ENCODE assay signal across 8 mouse cellular contexts in genomic region chr12:73110431-73111111, GRCm38 (mm10). TPM values are rescaled to one million over a fixed set of nuclear protein-coding genes. Genes with fewer than 3 reads are reported as not detected.
DNase-seq lines count a peak whose midpoint lies in the region; ATAC-seq and TF ChIP-seq lines count a peak whose summit lies in the region.

No protein-coding gene starts in this region.

- TF ChIP-seq POLR2A in embryonic fibroblast, embryonic 13.5 days (IDR thresholded peaks at IDR 0.05; ENCODE audit: low read depth, low read length): peak; percentile 47; the same call in 1 of the 2 replicates

- H3K4me2 ChIP-seq in intestine, embryonic 15.5 days (replicated peaks): peak overlapping the region; percentile 99
- peak overlapping the region; percentile 97 for H3K4me2 ChIP-seq in lung, embryonic 14.5 days
- H3K4me2 ChIP-seq in stomach, embryonic 16.5 days (ENCODE audit: low read depth, low read length): peak overlapping the region; percentile 100

- H3K4me1 ChIP-seq in embryonic fibroblast, embryonic 13.5 days (ENCODE audit: control insufficient read depth, insufficient read depth, low read length): peaks cover 4% of the 10 kb centered on the region; the same call in 1 of the 2 replicates
- H3K4me1 ChIP-seq in intestine, embryonic 15.5 days (replicated peaks): peaks cover 23% of the 10 kb centered on the region
- H3K4me1 ChIP-seq in lung, embryonic 14.5 days (ENCODE audit: insufficient read depth): peaks cover 12% of the 10 kb centered on the region
- peaks cover 8% of the 10 kb centered on the region; the same call in 1 of the 2 replicates for H3K4me1 ChIP-seq in stomach, embryonic 16.5 days (ENCODE audit: control insufficient read depth, insufficient read depth, low read length)

- 4% methylated on average over 23 of the region's 23 CpGs for WGBS in intestine, embryonic 15.5 days
- WGBS in lung, embryonic 14.5 days: 3% methylated on average over 23 of the region's 23 CpGs
- 4% methylated on average over 23 of the region's 23 CpGs for WGBS in stomach, embryonic 16.5 days

- DNase-seq in cerebellum, postnatal 10 days: peak; percentile 7 to 8
- DNase-seq in cerebellum, adult 8-10 months: no peak
- peak; percentile 53 for DNase-seq in Muller cell, postnatal 12 days (ENCODE audit: inconsistent ontology term)
- peak; percentile 47 for DNase-seq in lung, embryonic 14.5 days
- no peak for DNase-seq in frontal cortex, postnatal 25 days (ENCODE audit: low spot score in 2 of 2)

- H3K27me3 ChIP-seq in intestine, embryonic 15.5 days (replicated peaks): peaks cover 8% of the 10 kb centered on the region; the same call in 1 of the 2 replicates
- no peaks in the 10 kb centered on the region for H3K27me3 ChIP-seq in lung, embryonic 14.5 days (ENCODE audit: insufficient read depth, low read length)
- H3K27me3 ChIP-seq in stomach, embryonic 16.5 days (ENCODE audit: control insufficient read depth, insufficient read depth, low read length): no peaks in the 10 kb centered on the region

- peak overlapping the region; percentile 53 for H3K4me3 ChIP-seq in embryonic fibroblast, embryonic 13.5 days (ENCODE audit: insufficient read depth, low read length)
- H3K4me3 ChIP-seq in intestine, embryonic 15.5 days (replicated peaks): peak overlapping the region; percentile 65
- peak overlapping the region; percentile 71 for H3K4me3 ChIP-seq in lung, embryonic 14.5 days (ENCODE audit: low read depth, low read length)
- peak overlapping the region; percentile 69 for H3K4me3 ChIP-seq in stomach, embryonic 16.5 days (replicated peaks; ENCODE audit: low read length)

- H3K27ac ChIP-seq in embryonic fibroblast, embryonic 13.5 days (ENCODE audit: insufficient read depth, low read length): no peak overlapping the region; the same call in none of the 2 replicates
- H3K27ac ChIP-seq in intestine, embryonic 15.5 days: no peak overlapping the region
- no peak overlapping the region for H3K27ac ChIP-seq in lung, embryonic 14.5 days (ENCODE audit: low read depth)
- no peak overlapping the region for H3K27ac ChIP-seq in stomach, embryonic 16.5 days (ENCODE audit: low read length)

- no peak for TF ChIP-seq CTCF in embryonic fibroblast, embryonic 13.5 days (IDR thresholded peaks at IDR 0.05; ENCODE audit: borderline replicate concordance, insufficient read depth, low read length)
- TF ChIP-seq CTCF in lung, embryonic 14.5 days (IDR thresholded peaks at IDR 0.05; ENCODE audit: low read depth): no peak

- H3K9ac ChIP-seq in intestine, embryonic 15.5 days: no peak overlapping the region; the same call in 1 of the 2 replicates
- peak overlapping the region; percentile 19 for H3K9ac ChIP-seq in lung, embryonic 14.5 days
- H3K9ac ChIP-seq in stomach, embryonic 16.5 days (ENCODE audit: low read length): no peak overlapping the region

- H3K9me3 ChIP-seq in intestine, embryonic 15.5 days: no peaks in the 10 kb centered on the region
- H3K9me3 ChIP-seq in lung, embryonic 14.5 days (ENCODE audit: low read depth, low read length): no peaks in the 10 kb centered on the region
- H3K9me3 ChIP-seq in stomach, embryonic 16.5 days (replicated peaks; ENCODE audit: control insufficient read depth, low read length): no peaks in the 10 kb centered on the region

- peak; percentile 50 for ATAC-seq in intestine, embryonic 15.5 days
- ATAC-seq in lung, embryonic 14.5 days (ENCODE audit: insufficient read depth): peak; percentile 32
- peak; percentile 22; the same call in 1 of the 2 replicates for ATAC-seq in stomach, embryonic 16.5 days (ENCODE audit: insufficient read depth, low FRiP score)

- H3K36me3 ChIP-seq in intestine, embryonic 15.5 days: no peaks in the 10 kb centered on the region
- 0 out of 2 replicates have a peak, but pooled peaks cover 8% of the 10 kb centered on the region for H3K36me3 ChIP-seq in lung, embryonic 14.5 days (ENCODE audit: insufficient read depth)
- no peaks in the 10 kb centered on the region for H3K36me3 ChIP-seq in stomach, embryonic 16.5 days (ENCODE audit: control insufficient read depth, insufficient read depth, low read length)

RNA-seq across cellular contexts. Expression of gene Six4, which starts 2.7 kb away (rescaled TPM):
- 7.8 and 12.5 TPM in 2 replicates for polyA plus RNA-seq in embryonic fibroblast, embryonic 13.5 days (2011; ENCODE audit: insufficient read length, low read depth, missing spikeins)
- 0.37 and 0.55 TPM in 2 replicates for polyA plus RNA-seq in intestine, embryonic 15.5 days (2015; fragmentation: Nextera tagmentation; extraction: Ambion mirVana)
- polyA plus RNA-seq in lung, embryonic 14.5 days (2014; fragmentation: Nextera tagmentation; extraction: Ambion mirVana): 3.4 and 3.8 TPM in 2 replicates
- polyA plus RNA-seq in stomach, embryonic 16.5 days (2015; fragmentation: Nextera tagmentation; extraction: Ambion mirVana): 0.56 and 0.71 TPM in 2 replicates

RNA-seq across cellular contexts. Expression of gene Mnat1, which starts 12.9 kb away (rescaled TPM):
- 39.4 and 40.0 TPM in 2 replicates for polyA plus RNA-seq in embryonic fibroblast, embryonic 13.5 days (2011; ENCODE audit: insufficient read length, low read depth, missing spikeins)
- polyA plus RNA-seq in intestine, embryonic 15.5 days (2015; fragmentation: Nextera tagmentation; extraction: Ambion mirVana): 21.0 and 23.3 TPM in 2 replicates
- polyA plus RNA-seq in lung, embryonic 14.5 days (2014; fragmentation: Nextera tagmentation; extraction: Ambion mirVana): 36.2 and 37.3 TPM in 2 replicates
- polyA plus RNA-seq in stomach, embryonic 16.5 days (2015; fragmentation: Nextera tagmentation; extraction: Ambion mirVana): 24.4 and 25.9 TPM in 2 replicates

RNA-seq across cellular contexts. Expression of gene Six1, which starts 56.9 kb away (rescaled TPM):
- 17.4 and 31.3 TPM in 2 replicates for polyA plus RNA-seq in embryonic fibroblast, embryonic 13.5 days (2011; ENCODE audit: insufficient read length, low read depth, missing spikeins)
- 0.19 and 0.40 TPM in 2 replicates for polyA plus RNA-seq in intestine, embryonic 15.5 days (2015; fragmentation: Nextera tagmentation; extraction: Ambion mirVana)
- polyA plus RNA-seq in lung, embryonic 14.5 days (2014; fragmentation: Nextera tagmentation; extraction: Ambion mirVana): 0.45 and 0.53 TPM in 2 replicates
- 0.06 and 1.9 TPM in 2 replicates for polyA plus RNA-seq in stomach, embryonic 16.5 days (2015; fragmentation: Nextera tagmentation; extraction: Ambion mirVana)

Comparison
In these comparisons a context has a peak if more than half of its experiments do, and no peak if none do; other contexts are left out.
1. DNase-seq: peak in cerebellum, postnatal 10 days (2 of 2), Muller cell, postnatal 12 days (single experiment) and lung, embryonic 14.5 days (single experiment); none in cerebellum, adult 8-10 months (single experiment) and frontal cortex, postnatal 25 days (0 of 2).
2. Peak in every context shown above with its lines, with median percentiles within 50 percentile points of each other: H3K4me3 ChIP-seq, ATAC-seq and H3K4me2 ChIP-seq.